Mouse (Mus musculus) lung, postnatal 0 days (tissue): ENCODE results near the gene Odf3l1.

Experiments used
- CTCF ChIP-seq: IDR thresholded peaks from 2 replicates; pipeline ENCODE4 v1.5.1; 2016; ENCODE audit warnings: antibody characterized with exemption, mild to moderate bottlenecking
- EP300 ChIP-seq: IDR thresholded peaks from 2 replicates; pipeline ENCODE4 v1.6.1; 2016; ENCODE audit warnings: antibody characterized with exemption, mild to moderate bottlenecking, control low read depth

DNA sequence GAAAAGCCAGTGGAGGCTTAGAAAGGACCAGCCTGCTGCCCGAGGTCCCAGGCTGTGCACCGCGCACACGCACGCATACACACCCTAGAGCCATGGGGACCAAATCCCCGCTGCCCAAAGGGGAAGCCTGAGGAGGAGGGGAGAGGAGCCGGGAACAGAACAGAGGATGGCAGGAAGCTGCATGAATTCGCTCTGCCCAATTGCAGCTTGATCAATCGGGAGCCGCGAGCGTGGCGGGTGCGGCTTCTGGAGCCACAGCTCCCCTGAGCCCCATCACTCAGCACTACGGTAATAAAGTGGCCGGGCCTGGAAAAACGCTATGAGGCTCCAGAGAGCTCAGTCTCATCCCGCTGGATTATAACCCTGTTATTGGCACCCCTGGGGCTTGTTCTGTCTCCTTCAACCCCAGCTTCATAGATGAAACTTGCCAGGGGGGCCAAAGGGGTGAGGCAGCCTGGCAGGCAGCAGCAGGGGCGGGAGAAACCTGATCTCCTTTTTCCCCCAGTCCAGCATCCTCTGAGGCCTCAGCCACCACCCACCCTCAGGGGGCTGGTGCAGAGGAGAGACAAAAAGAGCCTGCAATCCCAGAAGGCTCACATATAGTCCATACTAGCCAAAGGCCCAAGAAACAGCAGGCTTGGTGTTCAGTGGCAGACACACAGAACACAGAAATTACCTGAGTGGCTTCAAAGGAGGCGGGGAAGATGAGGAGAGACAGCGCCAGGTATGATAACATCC lies 38.8 kb downstream of the Odf3l1 start:
- TF ChIP-seq CTCF (no peak), EP300 (no peak)
